Mouse (Mus musculus): ENCODE measurements around the gene Myo18b.

GRCm38 (mm10) chr5:112833866-112834265, 62.3 kb downstream of the Myo18b start:
- TF ChIP-seq MAFK (IDR thresholded peaks at IDR 0.05; ENCODE audit: insufficient replicate concordance, low read length): no peak
- TF ChIP-seq EP300 (IDR thresholded peaks at IDR 0.05; ENCODE audit: low read length): no peak
- TF ChIP-seq TCF12 (IDR thresholded peaks at IDR 0.05; ENCODE audit: low read depth, low read length): no peak
- no peak for TF ChIP-seq POLR2A (IDR thresholded peaks at IDR 0.05; ENCODE audit: low read depth, low read length)
- TF ChIP-seq CTCF (conservative IDR thresholded peaks at IDR 0.05 in 1 of 2, IDR thresholded peaks at IDR 0.05 in 1 of 2; ENCODE audit: low read depth in 2 of 2, low read length in 2 of 2): no peak
- no peak for TF ChIP-seq POLR2AphosphoS2 (IDR thresholded peaks at IDR 0.05; ENCODE audit: low read depth, low read length)
- TF ChIP-seq USF2 (conservative IDR thresholded peaks at IDR 0.05; ENCODE audit: low read depth, low read length): no peak
- no peak for TF ChIP-seq MAX (IDR thresholded peaks at IDR 0.05; ENCODE audit: low read length)
